Mouse (Mus musculus) liver, embryonic 11.5 days (tissue): Measurements from ENCODE around the gene Atg2a. TPM values are rescaled to one million over a fixed set of nuclear protein-coding genes. Genes with fewer than 3 reads are reported as not detected.

ENCODE experiments used
- ATAC-seq: fragments of 200-750 bp; cut with Nextera tagmentation; replicated peaks from 2 replicates; pipeline ENCODE4 v1.8.0; 2017; ENCODE audit warnings: moderate number of reproducible peaks, mild to moderate bottlenecking, moderate TSS enrichment, moderate library complexity; ENCODE audit not compliant: low FRiP score
- DNase-seq: peaks from one replicate; pipeline ENCODE4 v3.0.0-alpha.2; 2017; ENCODE audit warnings: low spot score
- H3K27ac ChIP-seq: fragments of 300-500 bp; sonication (generic); 2 replicates; pipeline ENCODE4 v1.5.1; 2014; ENCODE audit warnings: mild to moderate bottlenecking, low read depth, low read length, control low read depth
- H3K27me3 ChIP-seq: fragments of 300-500 bp; sonication (generic); replicated peaks from 2 replicates; pipeline ENCODE4 v1.6.1; 2014; ENCODE audit warnings: low read length, mixed read lengths; ENCODE audit not compliant: control insufficient read depth, insufficient read depth
- H3K36me3 ChIP-seq: fragments of 300-500 bp; sonication (generic); 2 replicates; pipeline ENCODE4 v1.6.1; 2014; ENCODE audit warnings: mild to moderate bottlenecking, low read length, moderate library complexity, mixed read lengths; ENCODE audit not compliant: control insufficient read depth, insufficient read depth
- H3K4me1 ChIP-seq: fragments of 300-500 bp; sonication (generic); replicated peaks from 2 replicates; pipeline ENCODE4 v1.6.1; 2014; ENCODE audit warnings: low read length, mixed read lengths; ENCODE audit not compliant: control insufficient read depth, insufficient read depth
- H3K4me2 ChIP-seq: fragments of 300-500 bp; sonication (generic); 2 replicates; pipeline ENCODE4 v1.6.1; 2014; ENCODE audit warnings: mild to moderate bottlenecking, control low read depth, moderate library complexity
- H3K4me3 ChIP-seq: fragments of 300-500 bp; sonication (generic); 2 replicates; pipeline ENCODE4 v1.5.1; 2014; ENCODE audit warnings: low read depth, low read length, control low read depth
- H3K9ac ChIP-seq: fragments of 300-500 bp; sonication (generic); 2 replicates; pipeline ENCODE4 v1.6.1; 2014; ENCODE audit warnings: low read depth, low read length, control low read depth
- H3K9me3 ChIP-seq: fragments of 300-500 bp; sonication (generic); 2 replicates; pipeline ENCODE4 v1.6.1; 2016; ENCODE audit warnings: low read length, inconsistent platforms, mixed read lengths; ENCODE audit not compliant: control insufficient read depth
- WGBS: fragments of 180-500 bp; shearing (Covaris S2); extraction: QIAGEN DNeasy Blood & Tissue Kit; methylation state at CpG from one replicate; pipeline ENCODE4 v1.1.7; 2014; 5-methylcytosine and 5-hydroxymethylcytosine counted together
- polyA plus RNA-seq: library from polyadenylated mRNA; unstranded; fragments of >200 nt; fragmentation: Nextera tagmentation; extraction: Ambion mirVana; gene quantifications from 2 replicates; pipeline ENCODE4 v1.2.1, GENCODE M21; 2014

Gene Atg2a
- polyA plus RNA-seq, 1 experiment from 2014 or later = 10.4 TPM

DNA sequence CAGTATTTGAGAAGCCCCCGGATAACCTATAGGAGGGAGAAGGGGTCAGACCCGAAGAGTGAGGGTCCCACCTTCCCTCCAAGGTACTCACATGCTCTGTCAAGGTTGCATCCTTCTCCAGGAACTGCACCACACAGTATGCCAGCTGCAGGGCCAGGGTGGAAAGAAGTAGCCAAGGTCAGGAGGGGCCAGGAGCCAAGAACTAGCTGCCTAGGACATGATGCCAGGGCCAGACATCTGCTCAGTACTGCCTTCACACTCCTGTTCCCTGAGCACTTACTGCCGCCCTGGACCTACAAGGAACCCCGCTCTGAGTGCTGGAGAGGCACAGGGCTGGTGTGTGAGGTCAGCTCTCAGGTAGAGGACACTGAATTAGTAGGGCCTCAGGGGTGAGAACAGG, 11.1 kb upstream of the Atg2a start:
- 78% methylated on average over 4 of the region's 4 CpGs for WGBS
- Histone ChIP-seq H3K4me1 (peaks cover 12% of the 10 kb centered on the region), H3K9ac (no peak overlapping the region), H3K9me3 (no peaks in the 10 kb centered on the region), H3K36me3 (peaks cover 4% of the 10 kb centered on the region; the same call in 1 of the 2 replicates), H3K4me2 (no peak overlapping the region), H3K27me3 (no peaks in the 10 kb centered on the region), H3K27ac (no peak overlapping the region), H3K4me3 (no peak overlapping the region)
- DNase-seq (no peak), ATAC-seq (no peak)

DNA sequence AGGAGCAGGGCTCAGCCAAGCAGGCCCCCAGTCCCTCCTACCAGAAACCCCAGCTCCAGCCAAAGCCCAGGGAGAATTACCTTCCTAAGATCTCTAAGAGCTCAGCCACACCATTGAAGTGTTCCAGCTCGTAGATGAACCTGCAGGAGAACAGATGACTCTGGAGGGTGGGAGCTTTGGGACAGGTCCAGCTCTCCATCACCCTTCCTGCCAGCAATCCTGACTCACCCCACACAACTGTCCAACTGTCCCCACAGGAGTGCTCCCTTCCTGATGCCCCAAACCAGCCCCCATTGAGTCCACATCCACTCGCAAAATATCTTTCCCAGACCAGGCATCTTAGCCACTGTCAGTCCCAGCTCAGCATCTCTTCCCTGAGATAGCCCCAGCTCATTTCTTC, 10.4 kb upstream of the Atg2a start:
- 80% methylated on average over 2 of the region's 2 CpGs for WGBS
- no peak for ATAC-seq
- H3K27me3 ChIP-seq = no peaks in the 10 kb centered on the region

DNA sequence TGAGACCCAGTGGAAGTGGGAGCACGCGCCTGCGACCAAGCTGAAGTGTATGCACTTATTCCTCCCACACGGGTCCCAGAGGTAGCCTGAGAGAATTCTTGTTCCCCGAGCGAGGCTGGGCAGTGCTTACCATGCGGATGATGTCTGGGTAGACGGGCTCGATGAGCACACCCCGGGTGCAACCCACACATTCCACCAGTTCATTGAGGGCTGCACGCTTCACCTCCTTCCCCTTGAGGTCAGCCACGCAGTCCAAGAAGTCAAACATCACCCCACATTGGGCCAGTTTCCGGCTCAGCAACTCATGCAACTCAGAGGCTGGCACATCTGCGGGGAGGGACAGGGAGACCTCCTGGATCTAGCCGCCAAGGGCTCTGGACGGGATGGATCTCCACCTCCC, 7.8 kb upstream of the Atg2a start:
- Histone ChIP-seq H3K27me3 (no peaks in the 10 kb centered on the region), H3K4me3 (no peak overlapping the region), H3K9me3 (no peaks in the 10 kb centered on the region), H3K36me3 (peaks cover 4% of the 10 kb centered on the region; the same call in 1 of the 2 replicates), H3K9ac (no peak overlapping the region), H3K4me2 (no peak overlapping the region), H3K27ac (no peak overlapping the region), H3K4me1 (peaks cover 12% of the 10 kb centered on the region)
- ATAC-seq (no peak), DNase-seq (no peak)
- 86% methylated on average over 16 of the region's 16 CpGs for WGBS

More for the DNA sequence above, 10.4 kb upstream of the Atg2a start:
- H3K36me3 ChIP-seq = peaks cover 4% of the 10 kb centered on the region; the same call in 1 of the 2 replicates
- H3K27ac ChIP-seq = no peak overlapping the region
- H3K9me3 ChIP-seq = no peaks in the 10 kb centered on the region
- no peak overlapping the region for H3K4me2 ChIP-seq
- H3K9ac ChIP-seq = no peak overlapping the region
- no peak overlapping the region for H3K4me3 ChIP-seq
- DNase-seq = no peak
- H3K4me1 ChIP-seq = peaks cover 12% of the 10 kb centered on the region

DNA sequence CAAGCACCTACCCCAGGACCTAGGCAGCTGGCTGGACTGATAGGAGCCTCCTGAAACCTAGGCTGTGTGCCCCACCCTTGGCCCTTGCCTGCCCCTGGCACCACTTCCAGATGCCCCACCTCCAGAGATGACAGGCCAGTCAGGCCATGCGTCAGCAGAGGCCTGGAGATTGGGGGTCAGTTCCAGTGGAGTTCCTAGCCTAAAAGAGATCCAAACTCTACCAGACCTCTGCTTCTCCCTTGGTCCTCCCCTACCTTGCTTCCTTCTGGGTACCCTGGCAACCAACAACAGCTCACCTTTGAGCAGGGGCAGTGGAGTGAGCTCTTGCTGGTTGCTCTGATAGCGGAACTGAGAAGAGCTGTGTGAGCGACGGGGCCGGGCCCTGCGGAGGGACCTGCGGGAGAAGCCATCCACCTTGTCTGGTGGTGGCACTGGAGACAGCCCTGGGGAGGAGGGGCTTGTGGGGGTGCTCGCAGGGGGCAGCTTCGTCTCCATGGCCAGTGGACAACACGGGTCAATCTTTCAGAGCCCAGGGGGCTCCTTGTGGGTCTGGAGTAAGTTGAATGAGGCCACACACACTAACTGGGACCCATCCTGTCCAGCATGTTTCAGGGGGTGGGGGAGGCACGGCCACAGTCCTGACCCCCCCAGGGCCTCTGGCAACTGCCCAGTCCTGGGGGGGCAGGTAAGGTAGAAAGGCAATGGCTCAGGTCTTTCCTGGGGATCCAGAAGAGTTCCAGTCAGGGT, 7.0 kb upstream of the Atg2a start:
- Histone ChIP-seq H3K4me2 (peak overlapping the region; percentile 80), H3K4me3 (peak overlapping the region; percentile 59), H3K9ac (no peak overlapping the region), H3K9me3 (no peaks in the 10 kb centered on the region), H3K36me3 (peaks cover 4% of the 10 kb centered on the region; the same call in 1 of the 2 replicates), H3K4me1 (peaks cover 14% of the 10 kb centered on the region), H3K27ac (no peak overlapping the region), H3K27me3 (no peaks in the 10 kb centered on the region)
- DNase-seq (no peak), ATAC-seq (no peak)
- WGBS = 63% methylated on average over 11 of the region's 11 CpGs

DNA sequence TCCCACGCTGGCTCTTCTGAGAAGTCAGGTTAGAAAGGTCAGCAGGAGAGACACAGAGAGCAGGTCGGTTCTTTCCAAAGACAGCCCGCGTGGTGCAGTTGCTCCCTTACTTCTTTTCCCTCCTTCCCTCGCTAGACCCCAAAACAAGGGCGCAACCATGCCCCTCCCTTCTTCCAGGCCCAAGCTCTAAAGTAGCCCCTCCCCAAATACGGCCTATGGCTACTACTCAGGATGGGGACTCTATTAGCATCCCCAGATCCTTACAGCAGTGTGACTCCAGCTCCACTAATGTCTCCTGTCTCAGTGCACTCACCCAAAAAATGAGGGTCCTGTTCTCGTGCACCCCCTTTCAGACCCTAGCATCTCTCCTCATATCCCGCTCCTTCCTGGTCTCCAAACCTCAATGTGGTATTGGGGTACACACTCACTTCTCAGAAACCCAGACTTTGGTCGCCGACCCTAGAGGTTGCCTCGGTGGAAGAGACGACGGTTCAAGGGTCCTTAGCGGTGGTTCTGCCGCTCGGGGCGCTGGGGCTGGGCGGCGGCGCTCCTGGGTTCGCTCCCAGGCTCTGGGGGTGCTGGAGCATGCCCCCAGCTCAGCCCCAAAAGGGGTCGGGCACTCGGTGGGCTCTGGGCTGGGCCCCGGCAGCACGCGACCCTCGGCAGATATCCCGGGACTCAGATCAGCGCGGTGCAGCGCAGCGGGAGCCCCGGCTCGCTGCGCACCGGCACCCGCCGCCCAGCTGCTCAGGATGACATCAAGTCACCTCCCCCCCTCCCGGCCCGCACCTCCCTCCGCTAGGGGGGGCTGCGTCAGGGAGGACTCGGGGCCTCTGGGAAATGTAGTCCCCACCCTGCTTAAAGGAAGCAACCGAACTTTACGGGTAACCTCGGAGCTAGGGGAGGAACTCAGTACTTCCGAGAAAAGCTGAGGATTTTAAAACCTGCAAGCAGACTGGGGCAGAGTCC, 6.1 kb upstream of the Atg2a start, which contains the start of gene Ppp2r5b:
Gene Ppp2r5b (minus strand): TSS at position 789 of the 969 bp plus-strand sequence.
- H3K4me2 ChIP-seq = peak within 1 kb of the TSS; percentile 80
- WGBS = 5% methylated on average over 48 of the region's 48 CpGs
- peaks cover 22% of the 10 kb centered on the region for H3K4me1 ChIP-seq
- DNase-seq (peak; percentile 89), ATAC-seq (peak; percentile 91)
- H3K4me3 ChIP-seq = peak within 1 kb of the TSS; percentile 59
- no peaks in the 10 kb centered on the region for H3K27me3 ChIP-seq
- H3K36me3 ChIP-seq = peaks cover 2% of the 10 kb centered on the region; the same call in 1 of the 2 replicates
- H3K27ac ChIP-seq = peak within 1 kb of the TSS; percentile 98
- no peaks in the 10 kb centered on the region for H3K9me3 ChIP-seq
- peak within 1 kb of the TSS; percentile 88 for H3K9ac ChIP-seq

DNA sequence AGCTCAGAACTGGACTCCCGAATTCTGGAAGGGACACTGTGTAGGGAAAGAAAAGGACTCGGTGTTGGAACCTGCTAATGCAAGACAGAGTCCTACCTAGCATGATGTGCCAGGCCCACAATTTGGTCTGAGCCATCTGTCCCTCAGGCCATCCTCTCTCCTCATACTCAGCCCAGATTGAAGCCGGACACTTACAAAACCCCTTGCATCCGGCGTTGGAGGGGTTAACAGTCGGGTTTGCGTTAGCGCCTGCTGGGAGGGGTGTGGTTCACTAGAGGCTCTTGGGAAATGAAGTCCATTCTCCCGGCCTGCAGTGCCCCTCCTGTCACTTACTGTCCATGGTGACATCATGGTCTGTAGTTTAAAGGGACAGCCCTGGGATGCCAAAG, 5.4 kb upstream of the Atg2a start:
- DNase-seq (peak; percentile 84), ATAC-seq (peak; percentile 86)
- 0% methylated on average over 9 of the region's 9 CpGs for WGBS
- H3K36me3 ChIP-seq = no peaks in the 10 kb centered on the region
- H3K27ac ChIP-seq = peak overlapping the region; percentile 98
- H3K4me2 ChIP-seq = peak overlapping the region; percentile 80
- H3K9ac ChIP-seq = peak overlapping the region; percentile 88
- H3K27me3 ChIP-seq = no peaks in the 10 kb centered on the region
- H3K4me1 ChIP-seq = peaks cover 28% of the 10 kb centered on the region
- H3K9me3 ChIP-seq = no peaks in the 10 kb centered on the region
- H3K4me3 ChIP-seq = peak overlapping the region; percentile 59

DNA sequence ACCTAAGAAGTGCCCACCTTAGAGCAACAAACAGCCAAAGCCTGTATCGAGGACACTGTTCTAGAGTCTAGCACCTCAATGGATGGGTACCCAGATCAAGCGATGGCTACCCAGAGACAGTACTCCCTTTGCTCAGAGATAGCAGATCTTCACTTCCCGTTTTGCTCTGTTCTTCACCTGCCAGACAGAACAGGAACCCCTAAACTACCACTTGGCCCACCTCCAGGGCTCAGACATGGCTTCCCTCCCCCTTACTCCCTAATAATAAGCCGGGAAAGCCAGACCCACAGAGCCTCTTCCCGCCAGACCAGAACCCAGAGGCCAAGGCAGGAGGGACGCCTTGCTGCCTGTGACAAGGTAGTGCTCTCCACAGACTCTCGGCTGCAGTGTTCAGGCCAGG, 4.6 kb upstream of the Atg2a start:
- no peak for ATAC-seq
- H3K36me3 ChIP-seq = no peaks in the 10 kb centered on the region
- H3K9ac ChIP-seq = no peak overlapping the region
- H3K4me3 ChIP-seq = no peak overlapping the region
- WGBS = 65% methylated on average over 7 of the region's 7 CpGs
- no peak for DNase-seq
- no peak overlapping the region for H3K27ac ChIP-seq
- H3K4me1 ChIP-seq = peaks cover 28% of the 10 kb centered on the region
- H3K9me3 ChIP-seq = no peaks in the 10 kb centered on the region
- no peak overlapping the region for H3K4me2 ChIP-seq
- H3K27me3 ChIP-seq = no peaks in the 10 kb centered on the region

DNA sequence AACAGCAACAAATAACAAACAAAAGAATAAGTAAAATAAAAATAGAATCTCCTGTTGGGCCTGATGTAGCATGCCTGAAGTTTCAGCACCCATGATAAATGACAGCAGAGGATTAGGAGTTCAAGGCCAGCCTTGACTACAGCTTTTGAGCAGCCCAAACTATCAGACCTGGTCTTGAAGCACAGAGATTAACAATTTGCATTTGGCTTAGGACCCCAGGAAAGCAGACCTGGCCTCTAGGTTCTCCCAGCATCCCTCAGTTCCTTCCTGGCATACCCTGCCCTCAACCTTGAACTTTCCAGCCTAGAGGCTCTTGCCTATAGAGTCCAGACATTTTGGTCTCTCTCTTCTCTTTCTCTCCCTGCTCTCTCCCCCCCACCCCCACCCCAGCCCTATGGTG, 2.7 kb upstream of the Atg2a start:
- Histone ChIP-seq H3K4me1 (peaks cover 40% of the 10 kb centered on the region), H3K4me3 (no peak overlapping the region), H3K27ac (no peak overlapping the region), H3K36me3 (no peaks in the 10 kb centered on the region), H3K4me2 (no peak overlapping the region), H3K9me3 (no peaks in the 10 kb centered on the region), H3K27me3 (no peaks in the 10 kb centered on the region), H3K9ac (no peak overlapping the region)
- ATAC-seq (no peak), DNase-seq (no peak)
